Mouse (Mus musculus) splenic B cell, adult 2 months (primary cell): ENCODE data around the gene Lilra5.
"Not testable (repeated sequence)": the region's sequence is repeated elsewhere in the genome, so short reads cannot be mapped to it uniquely, and the experiment has no call there.

Experiments used
- DNase-seq: peaks from one replicate; pipeline ENCODE4 v3.0.0-alpha.2; 2011; ENCODE audit warnings: low read depth, low spot score
- H3K27me3 ChIP-seq: 2 replicates; pipeline ENCODE4 v1.6.1; 2012; ENCODE audit warnings: mild to moderate bottlenecking, low read length, moderate library complexity, mixed read lengths; ENCODE audit not compliant: control insufficient read depth, poor library complexity, insufficient read depth, severe bottlenecking
- H3K36me3 ChIP-seq: 2 replicates; pipeline ENCODE4 v1.6.1; 2012; ENCODE audit warnings: mild to moderate bottlenecking, low read length, moderate library complexity, mixed read lengths; ENCODE audit not compliant: control insufficient read depth, poor library complexity, insufficient read depth, severe bottlenecking

The Lilra5 gene

DNA sequence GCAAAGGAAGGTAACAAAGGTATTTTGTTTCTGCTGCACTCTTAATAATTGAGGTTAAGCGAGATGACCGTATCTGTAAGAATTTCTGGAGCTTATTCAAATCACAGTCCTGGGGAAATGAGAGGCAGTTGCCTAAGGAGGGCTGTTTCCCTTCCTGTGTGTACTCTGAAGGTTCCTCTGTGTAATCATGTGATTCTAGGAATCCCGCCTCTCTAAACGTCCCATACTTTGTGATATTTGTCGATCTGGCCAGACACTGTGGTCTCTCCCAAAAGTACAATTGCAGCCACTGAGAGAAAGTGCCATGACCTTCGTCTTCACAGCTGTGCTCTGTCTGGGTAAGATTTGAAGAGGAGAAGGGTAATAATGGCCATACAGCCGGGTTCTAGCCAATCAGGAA, at the start of gene Lilra5:
Gene Lilra5 (plus strand): TSS at position 301 of the 400 bp plus-strand sequence.
- Histone ChIP-seq H3K36me3 (no peaks in the 10 kb centered on the region), H3K27me3 (no peaks in the 10 kb centered on the region)
- DNase-seq: no peak

DNA sequence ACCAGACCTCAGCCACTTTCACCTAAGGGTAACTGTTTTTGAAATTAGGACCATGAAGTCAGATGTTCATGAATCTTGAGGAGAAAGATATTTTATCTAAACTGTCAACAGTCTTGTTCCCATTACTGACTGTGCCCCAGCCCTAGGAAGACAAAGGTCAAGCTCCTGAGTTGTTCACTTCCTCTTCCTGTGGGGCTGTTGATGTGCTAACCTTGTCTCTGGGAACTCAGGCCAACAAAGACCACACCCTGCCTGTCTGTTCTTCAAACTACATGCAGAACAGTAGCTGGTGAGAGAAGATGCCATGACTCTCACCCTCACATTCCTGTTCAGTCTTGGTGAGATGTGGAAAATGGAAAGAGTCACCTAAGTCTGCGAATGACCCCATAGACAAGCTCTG, 30.4 kb upstream of the Lilra5 start:
- no peaks in the 10 kb centered on the region for H3K27me3 ChIP-seq
- H3K36me3 ChIP-seq: no peaks in the 10 kb centered on the region
- DNase-seq: no peak

DNA sequence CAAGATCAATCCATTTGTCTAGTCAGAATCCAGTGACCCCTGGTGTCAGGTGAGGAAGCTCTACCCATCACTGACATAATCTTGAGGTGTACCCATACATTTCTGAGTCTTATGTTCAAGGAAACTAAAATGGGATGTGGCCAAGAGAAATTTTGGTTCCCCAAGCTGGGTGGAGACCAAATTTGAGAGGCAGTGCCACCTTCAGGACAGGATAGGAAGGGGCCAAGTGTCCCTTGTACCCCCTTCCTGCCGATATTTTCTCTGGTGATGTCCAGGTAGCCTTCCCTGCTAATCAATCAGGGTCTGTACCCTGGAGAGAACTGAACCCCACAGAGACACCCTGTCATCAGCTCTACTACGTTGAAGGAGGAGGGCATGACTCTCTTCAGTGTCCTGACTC, 28.9 kb upstream of the Lilra5 start:
- peak; percentile 22 for DNase-seq
- Histone ChIP-seq H3K27me3 (no peaks in the 10 kb centered on the region), H3K36me3 (no peaks in the 10 kb centered on the region)

DNA sequence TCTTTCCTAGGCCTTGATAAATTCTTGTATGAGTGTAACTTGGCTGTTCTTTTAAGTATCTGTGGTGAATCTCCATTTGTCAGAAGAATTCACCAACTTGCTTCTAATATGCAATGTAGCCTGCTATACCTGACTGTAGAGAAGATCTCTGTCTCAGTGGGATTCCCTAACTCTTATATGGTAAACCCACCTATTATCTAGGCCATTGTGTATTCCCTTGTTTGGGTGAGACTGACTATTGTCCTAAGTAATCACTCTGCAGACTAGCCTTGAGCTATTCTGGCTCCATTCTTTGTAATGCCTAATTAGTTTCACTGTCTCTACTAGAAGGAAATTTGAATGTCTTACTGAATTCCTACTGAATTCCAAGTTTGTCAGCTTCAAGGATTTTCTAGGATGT, 24.1 kb upstream of the Lilra5 start:
- H3K36me3 ChIP-seq, DNase-seq, H3K27me3 ChIP-seq: not testable (repeated sequence)

DNA sequence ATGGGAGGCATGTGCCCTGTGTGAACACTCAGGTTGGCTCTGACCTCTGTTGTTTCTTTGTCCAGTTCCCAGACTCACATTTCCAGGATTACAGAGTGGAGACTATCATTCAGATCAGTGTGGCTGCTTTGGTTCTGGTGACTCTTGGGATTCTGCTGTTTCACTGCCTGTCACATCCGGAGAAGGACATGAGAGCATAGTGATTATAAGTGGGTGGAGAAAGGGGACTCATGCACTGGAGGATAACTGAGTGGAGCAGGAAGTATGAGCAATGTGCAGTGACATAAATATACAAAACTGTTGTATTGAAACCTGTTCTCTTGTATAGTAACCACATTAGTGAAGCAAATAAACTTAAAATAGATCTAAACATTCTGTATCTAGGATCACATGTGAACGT, 22.2 kb upstream of the Lilra5 start:
- Histone ChIP-seq H3K27me3 (no peaks in the 10 kb centered on the region), H3K36me3 (no peaks in the 10 kb centered on the region)
- DNase-seq: no peak

DNA sequence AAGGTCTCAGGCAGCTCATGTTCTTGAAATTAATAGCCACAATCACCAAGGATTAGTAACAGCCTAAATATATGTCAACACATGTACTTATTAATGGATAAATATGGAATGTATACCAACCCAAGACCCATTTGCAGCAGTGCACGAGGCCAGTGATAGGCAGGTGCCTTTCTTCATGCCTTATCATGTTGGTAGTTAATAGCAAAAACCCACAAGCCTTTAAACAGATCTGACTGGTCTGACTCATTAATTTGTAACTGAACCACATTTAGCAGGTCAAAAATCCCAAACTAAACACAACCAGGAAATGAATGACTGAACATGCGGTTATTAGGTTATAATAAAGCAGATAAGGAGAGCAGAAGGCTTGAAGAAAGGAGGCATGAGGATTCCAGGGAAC, 21.7 kb upstream of the Lilra5 start:
- Histone ChIP-seq H3K36me3 (no peaks in the 10 kb centered on the region), H3K27me3 (no peaks in the 10 kb centered on the region)
- DNase-seq: no peak

DNA sequence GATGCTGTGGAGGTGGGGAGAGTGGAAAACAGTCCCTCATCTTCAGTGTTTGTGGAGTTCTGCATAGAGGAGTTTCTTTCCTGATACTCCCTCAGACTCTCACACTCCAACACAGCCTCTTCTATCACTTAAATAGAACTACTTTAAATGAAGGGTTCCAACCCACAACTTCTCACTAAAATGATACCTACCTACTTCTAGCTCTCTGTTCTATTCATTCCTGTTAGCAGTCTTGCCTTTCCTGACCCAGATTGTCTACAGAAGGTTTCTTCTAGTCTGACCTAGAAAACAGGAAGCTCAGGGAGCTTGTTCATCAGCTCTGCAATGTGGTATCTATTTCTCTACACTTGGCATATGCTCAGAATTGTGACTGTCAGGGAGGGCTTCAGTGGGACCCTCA, 2.0 kb upstream of the Lilra5 start:
- Histone ChIP-seq H3K27me3 (no peaks in the 10 kb centered on the region), H3K36me3 (no peaks in the 10 kb centered on the region)
- DNase-seq: no peak

DNA sequence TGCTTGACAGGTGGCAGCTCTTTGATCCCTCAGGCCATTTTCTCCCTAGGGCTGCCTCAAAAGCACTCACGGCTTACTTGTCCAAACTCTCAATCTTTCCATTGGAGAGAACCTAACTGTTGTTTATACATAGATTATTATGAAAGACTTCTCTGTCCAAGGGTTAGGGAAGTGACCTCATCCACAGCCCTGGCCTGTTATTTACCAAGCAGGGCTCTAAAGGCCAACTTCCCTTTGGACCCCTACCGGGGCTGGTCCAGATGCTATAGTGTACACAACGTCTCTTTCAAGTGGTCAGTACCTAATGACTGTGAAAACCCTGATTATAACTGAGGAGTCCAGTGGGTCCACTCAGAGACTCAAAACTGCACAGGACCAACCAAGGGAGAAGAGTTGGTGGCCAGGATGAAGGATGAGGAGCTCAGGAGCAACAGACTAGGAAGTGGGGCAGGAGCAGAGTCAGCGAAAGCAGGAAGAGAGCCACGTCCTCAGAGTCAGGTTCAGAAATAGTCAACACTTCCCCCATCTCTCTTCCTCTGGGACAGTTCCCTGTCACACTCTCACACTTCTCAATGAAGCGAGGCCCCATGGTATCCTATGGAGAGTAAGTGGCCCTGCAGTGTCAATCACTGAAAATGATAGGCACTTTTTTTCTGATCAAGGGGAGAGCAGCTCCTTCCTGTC, 1.6 kb downstream of the Lilra5 start:
- Histone ChIP-seq H3K36me3 (no peaks in the 10 kb centered on the region), H3K27me3 (no peaks in the 10 kb centered on the region)
- no peak for DNase-seq

DNA sequence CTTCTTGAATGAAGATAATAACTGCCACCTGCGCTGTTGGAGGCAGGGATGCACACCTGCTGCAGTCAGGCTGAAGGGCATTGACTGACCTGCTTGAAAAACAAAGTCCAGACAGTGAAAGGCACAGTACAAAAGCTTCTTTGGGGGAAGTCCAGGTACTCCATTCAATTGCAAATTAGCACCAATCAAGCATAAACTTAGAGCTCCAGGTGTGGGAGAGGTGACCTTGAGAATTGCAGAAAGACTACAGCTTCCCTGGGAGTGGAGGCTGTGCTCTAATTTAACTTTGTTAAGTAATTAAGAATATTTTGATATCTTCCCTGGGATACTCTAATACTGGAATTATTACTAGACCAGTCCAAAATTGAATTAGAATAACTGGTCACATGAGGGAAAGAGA, 13.7 kb downstream of the Lilra5 start:
- H3K27me3 ChIP-seq, H3K36me3 ChIP-seq, DNase-seq: not testable (repeated sequence)

DNA sequence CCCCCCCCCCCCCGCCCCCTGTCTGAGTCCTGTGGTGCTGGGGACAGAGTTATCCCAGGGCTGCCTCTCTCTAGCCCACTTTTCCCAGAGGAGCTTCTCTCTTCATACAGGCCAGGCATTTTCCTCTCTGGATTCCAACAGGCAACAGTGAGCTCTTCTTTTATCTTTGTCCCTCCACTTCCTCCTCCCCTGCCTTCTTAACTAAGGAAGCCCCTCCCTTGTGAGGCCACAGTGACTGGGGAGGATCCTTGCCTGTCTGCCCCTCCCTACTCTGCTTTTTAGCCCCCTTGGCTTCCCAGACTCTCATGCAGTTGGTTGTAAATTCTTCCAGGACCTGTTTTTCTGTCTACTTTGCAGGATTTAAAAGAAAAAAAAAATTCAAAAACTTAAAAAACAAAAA, 18.5 kb downstream of the Lilra5 start:
- DNase-seq, H3K27me3 ChIP-seq, H3K36me3 ChIP-seq: not testable (repeated sequence)

DNA sequence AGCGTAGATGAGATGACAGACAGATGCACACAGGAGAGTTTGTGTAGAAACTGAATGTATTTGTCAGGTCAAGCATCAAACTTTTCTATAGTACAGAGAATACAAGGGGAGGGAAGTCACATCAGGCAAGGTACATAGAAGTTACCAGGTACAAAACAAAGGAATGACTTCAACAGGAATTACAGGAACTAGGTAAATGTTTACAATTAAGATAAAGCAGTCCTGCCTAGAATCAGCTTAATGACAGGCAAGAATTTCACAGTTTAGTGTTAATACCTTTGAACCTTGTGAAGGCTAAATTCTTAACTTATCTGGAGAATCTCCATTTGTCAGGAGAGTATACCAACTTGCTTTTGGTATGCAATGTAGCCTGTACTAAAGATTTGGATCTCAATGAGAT, 23.0 kb downstream of the Lilra5 start:
- not testable (repeated sequence) for H3K27me3 ChIP-seq

DNA sequence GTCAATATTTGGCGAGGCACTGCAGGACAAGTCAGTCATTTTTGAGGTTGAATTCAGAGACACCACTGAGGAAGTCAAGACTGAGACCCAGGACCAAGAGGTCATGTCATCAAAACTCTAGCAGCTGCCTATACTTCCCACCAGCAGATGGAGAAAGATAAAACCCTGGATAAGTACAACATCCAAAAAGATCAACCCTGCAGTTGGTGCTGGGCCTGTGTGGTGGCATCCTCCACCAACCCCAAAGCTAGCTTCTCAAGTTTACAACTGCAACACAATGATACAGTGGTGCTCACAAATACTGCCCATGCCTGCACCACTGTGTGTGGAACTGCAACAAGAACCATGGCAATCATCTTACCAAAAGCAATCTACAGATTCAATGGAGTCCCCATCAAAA, 34.6 kb downstream of the Lilra5 start:
- H3K36me3 ChIP-seq, H3K27me3 ChIP-seq, DNase-seq: not testable (repeated sequence)

More for the DNA sequence above, 23.0 kb downstream of the Lilra5 start:
- H3K36me3 ChIP-seq, DNase-seq: not testable (repeated sequence)

DNA sequence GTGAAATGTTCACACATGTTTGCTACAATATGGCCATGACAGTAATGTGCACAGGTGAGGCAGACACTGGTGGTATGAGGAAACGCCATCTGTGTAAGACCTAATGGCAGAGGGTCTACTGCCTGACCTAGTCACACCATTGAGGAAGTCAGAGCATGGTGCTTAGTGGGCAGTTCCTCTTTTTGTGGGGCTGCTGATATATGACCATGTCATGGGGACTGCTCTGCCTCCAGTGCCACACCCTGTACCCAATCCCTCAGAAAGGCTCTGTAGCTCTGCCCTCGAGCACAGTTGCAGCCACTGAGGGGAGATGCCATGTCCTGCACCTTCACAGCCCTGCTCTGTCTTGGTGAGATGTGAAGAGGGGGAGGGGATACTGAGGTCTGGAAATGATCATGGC, 36.3 kb downstream of the Lilra5 start:
- DNase-seq: peak; percentile 48
- not testable (repeated sequence) for H3K27me3 ChIP-seq

DNA sequence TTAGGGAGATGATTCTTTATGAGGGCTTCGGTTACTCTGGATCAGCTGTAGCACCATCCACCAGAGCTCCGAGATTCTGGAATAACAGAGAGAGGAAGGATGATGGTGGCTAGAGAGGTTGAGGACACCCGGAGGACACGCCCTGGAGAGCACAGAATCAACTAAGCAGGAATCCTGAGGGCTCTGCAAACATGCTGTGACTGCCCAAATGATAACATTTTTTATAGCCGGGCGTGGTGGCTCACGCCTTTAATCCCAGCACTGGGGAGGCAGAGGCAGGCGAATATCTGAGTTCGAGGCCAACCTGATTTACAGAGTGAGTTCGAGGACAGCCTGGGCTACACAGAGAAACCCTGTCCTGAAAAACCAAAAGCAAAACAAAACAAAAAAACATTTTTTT, 37.9 kb downstream of the Lilra5 start:
- H3K27me3 ChIP-seq, H3K36me3 ChIP-seq, DNase-seq: not testable (repeated sequence)

More for the DNA sequence above, 36.3 kb downstream of the Lilra5 start:
- not testable (repeated sequence) for H3K36me3 ChIP-seq

DNA sequence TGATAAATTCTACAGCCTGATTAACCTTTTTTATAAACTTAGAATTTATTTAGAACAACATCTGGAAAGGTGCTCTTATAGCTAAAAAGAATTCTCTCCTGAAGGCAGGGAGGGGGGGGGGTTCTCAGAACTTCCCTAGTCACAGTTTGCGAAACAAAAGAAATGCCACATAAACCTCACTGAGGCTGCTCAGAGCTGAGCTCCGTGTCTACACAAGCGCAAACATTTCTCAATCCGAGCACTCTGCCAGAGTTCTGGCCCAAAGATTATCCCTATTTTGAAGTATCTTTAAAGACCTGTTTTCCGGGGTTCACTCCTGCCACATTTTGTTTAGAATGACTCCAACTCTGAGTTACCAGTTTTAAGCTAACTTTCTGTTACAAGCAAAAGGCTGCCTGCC, 55.1 kb downstream of the Lilra5 start:
- H3K36me3 ChIP-seq: no peaks in the 10 kb centered on the region
- H3K27me3 ChIP-seq: no peaks in the 10 kb centered on the region
- DNase-seq: no peak
